Mouse (Mus musculus): ENCODE results near the gene Myh10. TPM values are rescaled to one million over a fixed set of nuclear protein-coding genes. Genes with fewer than 3 reads are reported as not detected.

Gene Myh10
- polyA plus RNA-seq, 1 experiment from 2014 or later: 158 TPM

DNA sequence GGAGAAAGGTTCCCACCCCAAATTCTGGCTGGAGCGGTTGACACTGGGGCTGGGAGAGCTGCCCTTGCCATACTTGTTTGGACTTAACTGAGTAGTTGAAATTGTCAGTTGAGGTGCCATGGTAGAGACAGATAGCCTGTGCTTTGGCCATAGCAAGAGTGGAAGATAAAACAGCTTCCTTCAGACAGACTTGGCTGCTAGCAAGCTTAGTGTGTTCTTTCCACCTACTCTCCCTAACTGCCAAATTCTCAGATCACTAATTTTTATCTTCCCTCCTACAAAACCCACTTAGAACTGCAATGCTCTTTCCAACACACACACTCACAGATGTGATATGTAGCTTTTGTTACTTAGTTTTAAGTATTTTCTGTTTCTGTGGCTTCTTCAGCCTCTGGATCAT lies 12.0 kb downstream of the Myh10 start:
- H3K4me2 ChIP-seq (replicated peaks): no peak overlapping the region
- H3K4me1 ChIP-seq: peaks cover 5% of the 10 kb centered on the region; the same call in 1 of the 2 replicates
- no peak overlapping the region for H3K27ac ChIP-seq
- H3K9ac ChIP-seq: no peak overlapping the region
- H3K27me3 ChIP-seq: no peaks in the 10 kb centered on the region
- no peak overlapping the region for H3K4me3 ChIP-seq
- H3K36me3 ChIP-seq: peaks cover 60% of the 10 kb centered on the region
- no peak for ATAC-seq (ENCODE audit: low FRiP score)
- peaks cover 6% of the 10 kb centered on the region for H3K9me3 ChIP-seq (replicated peaks)
- WGBS: 97% methylated on average over 1 of the region's 1 CpGs

- Histone ChIP-seq H3K9ac (no peak overlapping the region), H3K27ac (no peak overlapping the region), H3K4me3 (no peak overlapping the region), H3K9me3 (replicated peaks) (peaks cover 6% of the 10 kb centered on the region), H3K36me3 (peaks cover 57% of the 10 kb centered on the region), H3K4me1 (peaks cover 5% of the 10 kb centered on the region; the same call in 1 of the 2 replicates), H3K4me2 (replicated peaks) (no peak overlapping the region), H3K27me3 (no peaks in the 10 kb centered on the region)
- 100% methylated on average over 1 of the region's 1 CpGs for WGBS
- ATAC-seq (ENCODE audit: low FRiP score): no peak
Observed at GRCm38 (mm10) chr11:68704258-68704657, 12.9 kb downstream of the Myh10 start.

DNA sequence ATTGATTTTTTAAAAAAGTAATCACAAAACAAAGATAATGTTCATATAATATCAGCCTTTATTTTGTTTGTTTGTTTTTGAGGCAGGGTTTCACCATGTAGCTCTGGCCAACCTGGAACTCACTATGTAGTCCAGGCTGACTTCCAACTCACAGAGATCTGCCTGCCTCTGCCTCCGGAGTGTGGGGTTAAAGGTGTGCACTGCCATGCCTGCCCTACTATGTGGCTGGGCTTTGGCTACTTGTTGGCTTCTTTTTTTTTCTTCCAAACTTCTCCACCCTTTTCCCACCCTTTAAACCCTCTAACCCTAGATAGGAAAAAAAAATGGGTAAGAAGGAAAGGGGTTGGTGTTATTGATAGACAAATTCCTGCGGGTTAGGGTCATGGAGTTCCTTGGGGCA lies 13.5 kb downstream of the Myh10 start:
- Histone ChIP-seq H3K4me2 (replicated peaks) (no peak overlapping the region), H3K9ac (no peak overlapping the region), H3K4me1 (peaks cover 5% of the 10 kb centered on the region; the same call in 1 of the 2 replicates), H3K36me3 (peaks cover 51% of the 10 kb centered on the region), H3K9me3 (replicated peaks) (peaks cover 6% of the 10 kb centered on the region), H3K27me3 (no peaks in the 10 kb centered on the region), H3K4me3 (no peak overlapping the region), H3K27ac (no peak overlapping the region)
- no peak for ATAC-seq (ENCODE audit: low FRiP score)
- 96% methylated on average over 2 of the region's 2 CpGs for WGBS

DNA sequence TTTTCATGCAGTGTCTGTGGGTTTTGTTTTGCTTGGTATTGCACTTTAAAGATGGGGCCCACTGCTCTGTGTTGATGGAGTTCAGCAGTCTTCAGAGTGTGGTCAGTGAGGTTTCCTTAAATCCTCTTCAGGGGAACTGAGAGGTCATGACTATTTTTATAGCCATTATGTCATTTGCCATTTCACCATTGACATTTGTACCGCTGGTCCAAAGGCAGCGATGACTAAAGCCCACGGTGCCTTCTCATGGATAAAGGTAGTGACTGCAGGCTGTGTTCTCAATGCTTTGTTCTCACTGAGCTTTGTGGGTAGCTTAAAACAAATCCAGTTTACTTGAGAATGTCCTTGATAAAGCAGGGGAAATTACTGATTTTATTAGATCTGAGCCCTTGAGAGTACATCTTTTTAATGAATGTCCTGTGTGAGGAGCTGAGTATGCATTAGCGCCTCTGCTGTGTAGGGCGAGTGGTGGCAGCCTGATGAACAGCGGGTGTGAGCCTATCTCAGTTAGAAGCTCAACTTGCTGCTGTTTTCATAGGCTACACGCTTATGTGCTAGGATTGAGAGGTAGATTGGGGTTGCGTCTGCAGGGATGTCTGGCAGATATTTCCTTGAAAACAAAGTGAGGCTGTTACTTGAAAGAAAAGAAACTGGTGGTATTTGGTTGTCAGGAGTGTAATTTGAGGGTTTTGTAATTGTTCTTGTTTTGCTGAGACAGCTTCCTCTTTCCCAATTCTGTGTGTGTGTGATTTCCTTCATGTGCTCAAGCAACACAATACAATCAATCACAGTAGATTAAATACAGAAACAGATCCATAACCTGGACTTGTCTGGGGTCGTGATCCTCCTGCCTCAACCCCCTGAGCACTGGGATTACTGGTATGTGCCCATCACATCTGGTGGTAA lies 15.4 kb downstream of the Myh10 start:
- Histone ChIP-seq H3K4me2 (replicated peaks) (no peak overlapping the region), H3K27me3 (no peaks in the 10 kb centered on the region), H3K36me3 (peaks cover 37% of the 10 kb centered on the region), H3K9ac (no peak overlapping the region), H3K4me3 (no peak overlapping the region), H3K27ac (no peak overlapping the region), H3K9me3 (replicated peaks) (no peaks in the 10 kb centered on the region; the same call in 1 of the 2 replicates), H3K4me1 (peaks cover 5% of the 10 kb centered on the region; the same call in 1 of the 2 replicates)
- ATAC-seq (ENCODE audit: low FRiP score): no peak
- WGBS: 72% methylated on average over 9 of the region's 9 CpGs

- Histone ChIP-seq H3K4me3 (no peak overlapping the region), H3K27me3 (no peaks in the 10 kb centered on the region), H3K27ac (no peak overlapping the region), H3K4me1 (peaks cover 5% of the 10 kb centered on the region; the same call in 1 of the 2 replicates), H3K36me3 (peaks cover 28% of the 10 kb centered on the region), H3K9ac (no peak overlapping the region), H3K4me2 (replicated peaks) (no peak overlapping the region), H3K9me3 (replicated peaks) (no peaks in the 10 kb centered on the region)
- no peak for ATAC-seq (ENCODE audit: low FRiP score)
- WGBS: 85% methylated on average over 5 of the region's 5 CpGs
Observed at GRCm38 (mm10) chr11:68707881-68708582, 16.7 kb downstream of the Myh10 start.

GRCm38 (mm10) chr11:68716167-68716566 lies 24.8 kb downstream of the Myh10 start:
- peaks cover 24% of the 10 kb centered on the region for H3K4me1 ChIP-seq
- no peak overlapping the region for H3K27ac ChIP-seq
- WGBS: 87% methylated on average over 4 of the region's 4 CpGs
- peaks cover 24% of the 10 kb centered on the region for H3K36me3 ChIP-seq
- H3K9ac ChIP-seq: no peak overlapping the region
- H3K9me3 ChIP-seq (replicated peaks): no peaks in the 10 kb centered on the region
- H3K27me3 ChIP-seq: no peaks in the 10 kb centered on the region
- no peak overlapping the region for H3K4me3 ChIP-seq
- H3K4me2 ChIP-seq (replicated peaks): no peak overlapping the region
- no peak for ATAC-seq (ENCODE audit: low FRiP score)

GRCm38 (mm10) chr11:68717171-68717840 lies 25.9 kb downstream of the Myh10 start:
- H3K4me2 ChIP-seq (replicated peaks): no peak overlapping the region
- ATAC-seq (ENCODE audit: low FRiP score): no peak

DNA sequence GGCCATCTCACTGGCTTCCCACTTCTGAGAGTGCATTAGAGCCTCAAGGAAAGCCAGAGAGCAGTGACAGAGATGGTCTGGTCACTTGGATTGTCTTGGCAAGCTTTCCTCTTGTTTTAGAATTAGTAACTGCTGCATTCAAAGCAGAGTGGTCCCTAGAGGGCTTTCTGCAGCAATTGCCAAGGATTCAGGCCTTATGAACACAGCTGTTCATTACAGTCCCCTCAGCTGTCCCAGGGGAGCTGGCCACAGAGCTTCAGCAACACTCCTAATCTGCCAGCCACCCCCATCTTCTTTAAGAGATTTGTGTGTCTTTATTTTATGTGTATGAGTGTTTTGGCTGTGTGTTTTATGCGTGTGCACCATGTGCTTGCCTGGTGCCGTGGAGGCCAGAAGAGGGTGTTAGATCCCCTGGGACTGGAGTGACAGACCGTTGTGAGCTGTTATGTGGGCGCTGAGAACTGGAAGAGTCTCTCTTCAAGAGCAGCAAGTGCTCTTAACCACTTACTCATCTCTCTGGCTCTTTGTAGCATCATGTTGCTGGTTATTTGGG lies 27.8 kb downstream of the Myh10 start:
- Histone ChIP-seq H3K27ac (0 out of 2 replicates have a peak overlapping the region, but pooled peaks have one; percentile 30), H3K36me3 (peaks cover 35% of the 10 kb centered on the region), H3K4me1 (peaks cover 24% of the 10 kb centered on the region), H3K9ac (no peak overlapping the region), H3K4me2 (replicated peaks) (no peak overlapping the region), H3K27me3 (no peaks in the 10 kb centered on the region), H3K9me3 (replicated peaks) (no peaks in the 10 kb centered on the region), H3K4me3 (no peak overlapping the region)
- no peak for ATAC-seq (ENCODE audit: low FRiP score)
- 78% methylated on average over 4 of the region's 4 CpGs for WGBS

More at GRCm38 (mm10) chr11:68717171-68717840, 25.9 kb downstream of the Myh10 start:
- 64% methylated on average over 16 of the region's 16 CpGs for WGBS
- Histone ChIP-seq H3K27me3 (no peaks in the 10 kb centered on the region), H3K9me3 (replicated peaks) (no peaks in the 10 kb centered on the region), H3K36me3 (peaks cover 32% of the 10 kb centered on the region), H3K4me3 (no peak overlapping the region), H3K9ac (no peak overlapping the region), H3K27ac (peak overlapping the region; percentile 32; the same call in 1 of the 2 replicates), H3K4me1 (peaks cover 24% of the 10 kb centered on the region)

- ATAC-seq (ENCODE audit: low FRiP score): no peak
- WGBS: 81% methylated on average over 5 of the region's 5 CpGs
- H3K9me3 ChIP-seq (replicated peaks): no peaks in the 10 kb centered on the region
- H3K9ac ChIP-seq: no peak overlapping the region
- no peaks in the 10 kb centered on the region for H3K27me3 ChIP-seq
- H3K4me2 ChIP-seq (replicated peaks): no peak overlapping the region
- H3K36me3 ChIP-seq: peaks cover 29% of the 10 kb centered on the region
- H3K27ac ChIP-seq: no peak overlapping the region
- H3K4me1 ChIP-seq: peaks cover 24% of the 10 kb centered on the region
- H3K4me3 ChIP-seq: no peak overlapping the region
Observed at GRCm38 (mm10) chr11:68719774-68720173, 28.4 kb downstream of the Myh10 start.

- Histone ChIP-seq H3K27ac (no peak overlapping the region), H3K36me3 (peaks cover 51% of the 10 kb centered on the region)
Observed at GRCm38 (mm10) chr11:68724117-68724516, 32.8 kb downstream of the Myh10 start.

GRCm38 (mm10) chr11:68728693-68729092 lies 37.3 kb downstream of the Myh10 start:
- Histone ChIP-seq H3K4me3 (no peak overlapping the region), H3K27ac (no peak overlapping the region), H3K9me3 (replicated peaks) (no peaks in the 10 kb centered on the region), H3K4me1 (no peaks in the 10 kb centered on the region), H3K36me3 (peaks cover 34% of the 10 kb centered on the region), H3K9ac (no peak overlapping the region), H3K27me3 (no peaks in the 10 kb centered on the region), H3K4me2 (replicated peaks) (no peak overlapping the region)
- WGBS: 90% methylated on average over 3 of the region's 3 CpGs
- ATAC-seq (ENCODE audit: low FRiP score): no peak

More at GRCm38 (mm10) chr11:68724117-68724516, 32.8 kb downstream of the Myh10 start:
- Histone ChIP-seq H3K4me2 (replicated peaks) (no peak overlapping the region), H3K4me1 (peaks cover 4% of the 10 kb centered on the region), H3K9me3 (replicated peaks) (no peaks in the 10 kb centered on the region), H3K9ac (no peak overlapping the region), H3K4me3 (no peak overlapping the region), H3K27me3 (no peaks in the 10 kb centered on the region)
- no peak for ATAC-seq (ENCODE audit: low FRiP score)

DNA sequence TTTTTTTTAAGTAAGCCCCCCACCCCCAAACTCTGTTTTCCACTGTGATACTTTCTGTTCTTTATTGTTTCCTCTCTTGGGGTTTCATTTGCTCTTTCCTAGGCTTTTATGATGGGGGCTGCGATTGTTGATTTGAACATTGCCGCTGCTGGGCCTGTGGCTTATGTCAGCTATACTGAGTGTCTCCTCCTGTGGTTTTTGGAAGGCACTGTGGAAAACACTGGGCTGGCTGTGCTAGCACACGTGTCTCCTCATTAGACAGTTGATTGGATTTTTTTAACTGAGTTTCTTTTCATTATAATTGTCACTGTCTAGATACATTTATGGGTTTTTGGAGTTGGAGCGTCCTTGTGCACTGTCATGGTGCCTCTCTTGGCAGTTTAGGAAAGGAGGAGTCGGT lies 39.4 kb downstream of the Myh10 start:
- no peak overlapping the region for H3K4me2 ChIP-seq (replicated peaks)
- H3K4me3 ChIP-seq: no peak overlapping the region
- no peak overlapping the region for H3K9ac ChIP-seq
- H3K36me3 ChIP-seq: peaks cover 34% of the 10 kb centered on the region
- ATAC-seq (ENCODE audit: low FRiP score): no peak
- H3K4me1 ChIP-seq: no peaks in the 10 kb centered on the region
- no peak overlapping the region for H3K27ac ChIP-seq
- 91% methylated on average over 5 of the region's 5 CpGs for WGBS
- no peaks in the 10 kb centered on the region for H3K9me3 ChIP-seq (replicated peaks)
- no peaks in the 10 kb centered on the region for H3K27me3 ChIP-seq

All from hindbrain, embryonic 12.5 days (tissue).